Mouse (Mus musculus) small intestine, adult 2 months (tissue): ENCODE results near the gene Shroom4.

ENCODE experiments used
- CTCF ChIP-seq: fragments of 200-500 bp; IDR thresholded peaks from 2 replicates; pipeline ENCODE4 v1.5.1; 2012; ENCODE audit warnings: low read depth, mild to moderate bottlenecking, control low read depth, inconsistent platforms, low read length, moderate library complexity, mixed read lengths; ENCODE audit not compliant: insufficient replicate concordance, insufficient read length; ENCODE audit errors: extremely low read depth
- POLR2A ChIP-seq: fragments of 200-500 bp; IDR thresholded peaks from 2 replicates; pipeline ENCODE4 v1.6.1; 2012; ENCODE audit warnings: low read depth, mild to moderate bottlenecking, control low read depth, inconsistent platforms, low read length, moderate library complexity

DNA sequence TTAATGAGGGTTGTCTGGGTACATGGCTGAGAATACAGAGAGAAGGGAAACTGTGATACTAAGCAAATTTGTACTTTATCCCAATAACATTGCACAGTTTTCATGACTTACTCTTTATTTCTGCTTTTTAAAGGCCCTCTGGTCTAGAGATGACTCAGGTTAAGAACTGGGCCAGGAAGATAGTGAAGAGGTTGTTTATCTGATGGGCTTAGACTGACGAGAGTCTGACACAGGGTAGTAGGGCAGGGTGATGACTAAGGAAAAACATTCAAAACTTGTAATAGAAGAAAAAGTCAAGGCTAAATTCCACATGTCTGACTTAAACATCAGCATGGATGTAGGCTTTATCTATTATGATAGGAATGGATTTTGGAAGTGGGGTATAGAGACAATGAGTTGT, 30.8 kb upstream of the Shroom4 start:
- TF ChIP-seq CTCF (no peak), POLR2A (no peak)
